In genomic region chr6:114254927-114255326, GRCm38 (mm10) we compare ENCODE assay signal across 17 mouse cellular contexts. TPM values are rescaled to one million over a fixed set of nuclear protein-coding genes. Genes with fewer than 3 reads are reported as not detected.
DNase-seq lines count a peak whose midpoint lies in the region; ATAC-seq and TF ChIP-seq lines count a peak whose summit lies in the region.
"Had no signal": no experiment of that assay in that cellular context is flagged by ENCODE, and none has a peak within 500 bp of the region (broad histone marks: within the 10 kb centered on the region; RNA-seq: fewer than 3 reads in every experiment).

No protein-coding gene starts in this region.

- H3K27me3 ChIP-seq in forebrain, embryonic 12.5 days = peaks cover 19% of the 10 kb centered on the region; the same call in 1 of the 2 replicates
- no peaks in the 10 kb centered on the region for H3K27me3 ChIP-seq in forebrain, embryonic 11.5 days (ENCODE audit: control insufficient read depth, insufficient read depth, low read length)
- H3K27me3 ChIP-seq in stomach, postnatal 0 days (ENCODE audit: control insufficient read depth, insufficient read depth, low read length) = no peaks in the 10 kb centered on the region
- H3K27me3 ChIP-seq: stomach, embryonic 15.5 days had no signal

- H3K9me3 ChIP-seq in forebrain, embryonic 12.5 days = no peaks in the 10 kb centered on the region
- no peaks in the 10 kb centered on the region for H3K9me3 ChIP-seq in forebrain, embryonic 11.5 days (ENCODE audit: control insufficient read depth, low read length)
- no peaks in the 10 kb centered on the region for H3K9me3 ChIP-seq in stomach, postnatal 0 days (ENCODE audit: control insufficient read depth, low read length)
- H3K9me3 ChIP-seq: liver, embryonic 12.5 days; midbrain, embryonic 10.5 days; stomach, embryonic 15.5 days had no signal

- H3K4me3 ChIP-seq in forebrain, embryonic 12.5 days (replicated peaks) = no peak overlapping the region
- H3K4me3 ChIP-seq in forebrain, embryonic 11.5 days (ENCODE audit: low read depth, low read length) = no peak overlapping the region
- no peak overlapping the region for H3K4me3 ChIP-seq in stomach, postnatal 0 days (ENCODE audit: low read depth, low read length)
- H3K4me3 ChIP-seq: gastrocnemius, adult 2 months; liver, embryonic 12.5 days; midbrain, embryonic 10.5 days; stomach, embryonic 15.5 days had no signal

- H3K4me2 ChIP-seq in forebrain, embryonic 12.5 days = no peak overlapping the region
- no peak overlapping the region for H3K4me2 ChIP-seq in forebrain, embryonic 11.5 days (ENCODE audit: low read depth, low read length, severe bottlenecking)
- H3K4me2 ChIP-seq in stomach, postnatal 0 days (replicated peaks; ENCODE audit: low read depth) = no peak overlapping the region
- H3K4me2 ChIP-seq: liver, embryonic 12.5 days; stomach, embryonic 15.5 days had no signal

- 73% methylated on average over 14 of the region's 14 CpGs for WGBS in forebrain, embryonic 12.5 days
- 77% methylated on average over 14 of the region's 14 CpGs for WGBS in forebrain, embryonic 11.5 days
- WGBS in stomach, postnatal 0 days = 77% methylated on average over 14 of the region's 14 CpGs

- H3K27ac ChIP-seq in forebrain, embryonic 12.5 days = peak overlapping the region; percentile 75
- H3K27ac ChIP-seq in forebrain, embryonic 11.5 days (ENCODE audit: low read depth, low read length) = no peak overlapping the region
- H3K27ac ChIP-seq in stomach, postnatal 0 days (replicated peaks) = no peak overlapping the region
- H3K27ac ChIP-seq: gastrocnemius, adult 2 months; liver, embryonic 12.5 days; midbrain, embryonic 10.5 days; stomach, embryonic 15.5 days had no signal

- DNase-seq in forebrain, embryonic 11.5 days (ENCODE audit: low spot score) = no peak
- peak; percentile 44 to 58 for DNase-seq in frontal cortex, postnatal 36 days (ENCODE audit: low spot score in 2 of 2)
- DNase-seq in left cerebral cortex, adult 8-10 months (ENCODE audit: low spot score in 2 of 2) = peak; percentile 22 to 61
- peak; percentile 49 to 52 for DNase-seq in right cerebral cortex, postnatal 36 days (ENCODE audit: low spot score in 2 of 2)
- no peak for DNase-seq in adrenal gland, postnatal 4 days (ENCODE audit: low spot score in 2 of 2)
- no peak for DNase-seq in stomach, postnatal 0 days (ENCODE audit: low spot score)
- DNase-seq in ovary, postnatal 14 days (ENCODE audit: low spot score) = no peak
- DNase-seq: adrenal gland, postnatal 10 days; gastrocnemius, adult 2 months; heart, postnatal 4 days had no signal

- H3K36me3 ChIP-seq in forebrain, embryonic 12.5 days (replicated peaks) = no peaks in the 10 kb centered on the region
- no peaks in the 10 kb centered on the region for H3K36me3 ChIP-seq in forebrain, embryonic 11.5 days (ENCODE audit: control insufficient read depth, insufficient read depth, low read length)
- no peaks in the 10 kb centered on the region for H3K36me3 ChIP-seq in stomach, postnatal 0 days (ENCODE audit: control insufficient read depth, insufficient read depth, low read length)
- H3K36me3 ChIP-seq: liver, embryonic 12.5 days; midbrain, embryonic 10.5 days; stomach, embryonic 15.5 days had no signal

- TF ChIP-seq EP300 in stomach, postnatal 0 days (optimal IDR thresholded peaks at IDR 0.05) = no peak

- H3K9ac ChIP-seq in forebrain, embryonic 12.5 days = no peak overlapping the region
- H3K9ac ChIP-seq in forebrain, embryonic 11.5 days (ENCODE audit: low read length) = no peak overlapping the region
- H3K9ac ChIP-seq in stomach, postnatal 0 days (ENCODE audit: low read length) = no peak overlapping the region
- H3K9ac ChIP-seq: liver, embryonic 12.5 days; stomach, embryonic 15.5 days had no signal

- no peak for ATAC-seq in forebrain, embryonic 12.5 days (ENCODE audit: low FRiP score)
- ATAC-seq in forebrain, embryonic 11.5 days (replicated peaks; ENCODE audit: low FRiP score) = no peak
- ATAC-seq in stomach, postnatal 0 days (ENCODE audit: low FRiP score, low TSS enrichment) = no peak
- ATAC-seq: intestine, postnatal 0 days; liver, embryonic 12.5 days; lung, postnatal 0 days had no signal

- peaks cover 23% of the 10 kb centered on the region for H3K4me1 ChIP-seq in forebrain, embryonic 12.5 days
- peaks cover 4% of the 10 kb centered on the region; the same call in 1 of the 2 replicates for H3K4me1 ChIP-seq in forebrain, embryonic 11.5 days (replicated peaks; ENCODE audit: control insufficient read depth, insufficient read depth, low read length)
- no peaks in the 10 kb centered on the region for H3K4me1 ChIP-seq in stomach, postnatal 0 days (replicated peaks; ENCODE audit: control insufficient read depth, insufficient read depth)
- H3K4me1 ChIP-seq: liver, embryonic 12.5 days; stomach, embryonic 15.5 days had no signal

- TF ChIP-seq CTCF in stomach, postnatal 0 days (IDR thresholded peaks at IDR 0.05; ENCODE audit: low read depth) = no peak

RNA-seq across cellular contexts. Expression of gene Slc6a1, which starts 27.5 kb away (rescaled TPM):
- polyA plus RNA-seq in forebrain, embryonic 12.5 days (2016; fragmentation: Nextera tagmentation; extraction: Ambion mirVana) = 49.9 and 57.8 TPM in 2 replicates
- 22.0 and 26.1 TPM in 2 replicates for polyA plus RNA-seq in forebrain, embryonic 11.5 days (2014; fragmentation: Nextera tagmentation; extraction: Ambion mirVana)
- total RNA-seq in left cerebral cortex, adult 8-10 months (2022) = 100 to 1,000 TPM; 289 to 321 (median 300) TPM
- total RNA-seq in adrenal gland, postnatal 4 days (2021) = 1 to 10 TPM in 1 of 2 experiments, under 1 TPM in 1; 0.08 to 1.7 TPM
- 0.07 TPM in 1 of 2 replicates, not detected in the other for polyA plus RNA-seq in stomach, postnatal 0 days (2015; fragmentation: Nextera tagmentation; extraction: Ambion mirVana)
- total RNA-seq: common myeloid progenitor, adult 5-6 weeks had no signal
- polyA plus RNA-seq: intestine, postnatal 0 days; liver, embryonic 12.5 days; lung, postnatal 0 days had no signal

Comparison
In these comparisons a context has a peak if more than half of its experiments do, and no peak if none do; other contexts are left out.
1. DNase-seq: peak in frontal cortex, postnatal 36 days (2 of 2), left cerebral cortex, adult 8-10 months (2 of 2) and right cerebral cortex, postnatal 36 days (2 of 2); none in forebrain, embryonic 11.5 days (single experiment), adrenal gland, postnatal 4 days (0 of 2), stomach, postnatal 0 days (single experiment) and ovary, postnatal 14 days (single experiment).
2. RNA of gene Slc6a1, which starts 27.5 kb away (polyA plus RNA-seq): 49.9 to 57.8 TPM in forebrain, embryonic 12.5 days and 22.0 to 26.1 TPM in forebrain, embryonic 11.5 days; 0.07 TPM in stomach, postnatal 0 days; every median in the first group is over 10 times any median in the second.